Comparison of ENCODE assay signal across 9 mouse cellular contexts in the genomic region with DNA sequence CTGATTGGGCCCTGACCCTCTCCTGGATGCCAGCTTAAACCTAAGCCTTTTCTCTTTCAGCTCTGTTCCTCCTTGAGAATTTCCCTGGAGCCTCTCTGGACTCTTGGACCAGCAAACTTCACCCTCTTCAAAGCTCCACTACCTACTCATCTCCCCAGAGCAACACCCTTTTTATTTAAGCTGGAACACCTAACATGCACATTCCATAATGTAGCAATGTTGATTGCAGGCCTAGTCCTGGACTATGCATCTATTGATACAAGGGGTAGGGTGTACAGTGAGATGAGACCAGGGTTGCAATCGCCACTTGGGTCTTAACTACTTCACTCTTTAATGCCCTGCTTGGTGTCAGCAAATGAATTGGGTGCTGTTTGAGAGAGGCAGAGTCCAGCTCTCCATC. TPM values are rescaled to one million over a fixed set of nuclear protein-coding genes. Genes with fewer than 3 reads are reported as not detected.
DNase-seq lines count a peak whose midpoint lies in the region; ATAC-seq and TF ChIP-seq lines count a peak whose summit lies in the region.
"Had no signal": no experiment of that assay in that cellular context is flagged by ENCODE, and none has a peak within 500 bp of the region (broad histone marks: within the 10 kb centered on the region; RNA-seq: fewer than 3 reads in every experiment).

No protein-coding gene starts in this region.

- intact Hi-C loops in heart, postnatal 10 days (cut with DNase I) = no loop called here

- H3K27ac ChIP-seq in heart, embryonic 11.5 days (ENCODE audit: low read depth, low read length) = peak overlapping the region; percentile 30; the same call in 1 of the 2 replicates
- H3K27ac ChIP-seq in forebrain, embryonic 13.5 days = peak overlapping the region; percentile 37; the same call in 1 of the 2 replicates
- H3K27ac ChIP-seq in liver, embryonic 14.5 days = peak overlapping the region; percentile 70

- H3K4me2 ChIP-seq in heart, embryonic 11.5 days = peak overlapping the region; percentile 98
- peak overlapping the region; percentile 90 for H3K4me2 ChIP-seq in forebrain, embryonic 13.5 days
- peak overlapping the region; percentile 95 for H3K4me2 ChIP-seq in liver, embryonic 14.5 days (ENCODE audit: low read depth)

- H3K4me1 ChIP-seq in heart, embryonic 11.5 days (ENCODE audit: control insufficient read depth, insufficient read depth, low read length) = peaks cover 17% of the 10 kb centered on the region
- peaks cover 56% of the 10 kb centered on the region for H3K4me1 ChIP-seq in E14TG2a.4 (replicated peaks; ENCODE audit: low read depth, low read length)
- peaks cover 21% of the 10 kb centered on the region for H3K4me1 ChIP-seq in forebrain, embryonic 13.5 days
- peaks cover 41 to 51% of the 10 kb centered on the region in 2 experiments for H3K4me1 ChIP-seq in liver, embryonic 14.5 days (replicated peaks; ENCODE audit: control insufficient read depth in 2 of 2, insufficient read depth in 2 of 2, low read length in 1 of 2)

- ATAC-seq in heart, embryonic 11.5 days (replicated peaks; ENCODE audit: insufficient number of reproducible peaks, low FRiP score, low TSS enrichment) = no peak
- ATAC-seq in forebrain, embryonic 13.5 days = no peak; the same call in 1 of the 2 replicates
- ATAC-seq in liver, embryonic 14.5 days (ENCODE audit: insufficient read depth) = no peak

- H3K4me3 ChIP-seq in heart, embryonic 11.5 days (ENCODE audit: low read depth, low read length) = peak overlapping the region; percentile 91
- peak overlapping the region; percentile 21; the same call in 1 of the 2 replicates for H3K4me3 ChIP-seq in E14TG2a.4 (replicated peaks; ENCODE audit: low read length)
- H3K4me3 ChIP-seq in forebrain, embryonic 13.5 days = peak overlapping the region; percentile 87
- H3K4me3 ChIP-seq in liver, embryonic 14.5 days (ENCODE audit: insufficient read depth in 1 of 2, low read depth in 2 of 2, low read length in 2 of 2) = peak overlapping the region; percentile 35 to 60

- 93% methylated on average over 1 of the region's 1 CpGs for WGBS in heart, embryonic 11.5 days (ENCODE audit: insufficient replicate concordance)
- 91% methylated on average over 1 of the region's 1 CpGs for WGBS in forebrain, embryonic 13.5 days
- whole genome bisulfite sequencing in liver, embryonic 14.5 days (ENCODE audit: insufficient replicate concordance) = 92% methylated on average over 1 of the region's 1 CpGs

- H3K27me3 ChIP-seq in heart, embryonic 11.5 days (ENCODE audit: control insufficient read depth, insufficient read depth, low read length) = no peaks in the 10 kb centered on the region
- H3K27me3 ChIP-seq in E14TG2a.4 (ENCODE audit: insufficient read depth, low read length) = no peaks in the 10 kb centered on the region
- 0 out of 2 replicates have a peak, but pooled peaks cover 5% of the 10 kb centered on the region for H3K27me3 ChIP-seq in forebrain, embryonic 13.5 days
- H3K27me3 ChIP-seq in liver, embryonic 14.5 days (ENCODE audit: control insufficient read depth, insufficient read depth, low read length) = no peaks in the 10 kb centered on the region

- peaks cover 12% of the 10 kb centered on the region for H3K36me3 ChIP-seq in heart, embryonic 11.5 days (ENCODE audit: control insufficient read depth, insufficient read depth, low read length)
- H3K36me3 ChIP-seq in E14TG2a.4 (ENCODE audit: insufficient read depth, low read length) = peaks cover 34% of the 10 kb centered on the region
- H3K36me3 ChIP-seq in forebrain, embryonic 13.5 days (ENCODE audit: poor library complexity, severe bottlenecking) = peaks cover 24% of the 10 kb centered on the region
- peaks cover 24% of the 10 kb centered on the region for H3K36me3 ChIP-seq in liver, embryonic 14.5 days (replicated peaks; ENCODE audit: control insufficient read depth, insufficient read depth, low read depth)

- DNase-seq in heart, postnatal 10 days = no peak
- DNase-seq in liver, embryonic 14.5 days (ENCODE audit: low read depth in 3 of 3, low spot score in 3 of 3) = no peak
- no peak for DNase-seq in embryo, embryonic 10 days (ENCODE audit: low spot score)
- DNase-seq in right cerebral cortex, adult 18-20 months = no peak
- no peak for DNase-seq in c-Kit-positive CD71-positive TER-119-positive erythroid progenitor cells, embryonic 14.5 days (ENCODE audit: low spot score)

- no peak for TF ChIP-seq CTCF in E14TG2a.4 (conservative IDR thresholded peaks at IDR 0.05; ENCODE audit: low read length)
- TF ChIP-seq CTCF in liver, embryonic 14.5 days (IDR thresholded peaks at IDR 0.05; ENCODE audit: low read depth) = no peak

- H3K9ac ChIP-seq in heart, embryonic 11.5 days (ENCODE audit: low read depth, low read length) = 0 out of 2 replicates have a peak overlapping the region, but pooled peaks have one; percentile 23
- H3K9ac ChIP-seq in forebrain, embryonic 13.5 days = no peak overlapping the region
- no peak overlapping the region for H3K9ac ChIP-seq in liver, embryonic 14.5 days (replicated peaks)

- H3K9me3 ChIP-seq in heart, embryonic 11.5 days (replicated peaks; ENCODE audit: control insufficient read depth, low read length) = no peaks in the 10 kb centered on the region
- H3K9me3 ChIP-seq in E14TG2a.4 (ENCODE audit: low read length) = no peaks in the 10 kb centered on the region
- H3K9me3 ChIP-seq in forebrain, embryonic 13.5 days (replicated peaks) = no peaks in the 10 kb centered on the region
- H3K9me3 ChIP-seq in liver, embryonic 14.5 days (ENCODE audit: control insufficient read depth, low read length) = no peaks in the 10 kb centered on the region

- TF ChIP-seq EP300 in liver, embryonic 14.5 days (IDR thresholded peaks at IDR 0.05; ENCODE audit: low read depth) = no peak

RNA-seq across cellular contexts. Expression of a gene that starts 0.4 kb away (rescaled TPM):
- polyA plus RNA-seq in heart, embryonic 11.5 days (2014; fragmentation: Nextera tagmentation; extraction: Ambion mirVana) = 378 and 446 TPM in 2 replicates
- 100 to 1,000 TPM; 501 to 525 TPM for total RNA-seq in heart, postnatal 10 days (2021)
- 145 and 166 TPM in 2 replicates for polyA plus RNA-seq in forebrain, embryonic 13.5 days (2015; fragmentation: Nextera tagmentation; extraction: Ambion mirVana)
- 180 and 209 TPM in 2 replicates for polyA plus RNA-seq in liver, embryonic 14.5 days (2012; rRNA removed)
- 324 and 349 TPM in 2 replicates for polyA plus RNA-seq in liver, embryonic 14.5 days (2014; fragmentation: Nextera tagmentation; extraction: Ambion mirVana)

RNA-seq across cellular contexts. Expression of a gene that starts 5.7 kb away (rescaled TPM):
- 1.9 TPM in 1 of 2 replicates, not detected in the other for polyA plus RNA-seq in heart, embryonic 11.5 days (2014; fragmentation: Nextera tagmentation; extraction: Ambion mirVana)
- 1 to 10 TPM; 1.7 to 5.1 TPM for total RNA-seq in heart, postnatal 10 days (2021)
- 1.5 TPM in 1 of 2 replicates, not detected in the other for polyA plus RNA-seq in forebrain, embryonic 13.5 days (2015; fragmentation: Nextera tagmentation; extraction: Ambion mirVana)
- 0.66 TPM in 1 of 2 replicates, not detected in the other for polyA plus RNA-seq in liver, embryonic 14.5 days (2012; rRNA removed)
- 0.29 TPM in 1 of 2 replicates, not detected in the other for polyA plus RNA-seq in liver, embryonic 14.5 days (2014; fragmentation: Nextera tagmentation; extraction: Ambion mirVana)

RNA-seq across cellular contexts. Expression of a gene that starts 14.6 kb away (rescaled TPM):
- polyA plus RNA-seq in heart, embryonic 11.5 days (2014; fragmentation: Nextera tagmentation; extraction: Ambion mirVana) = 7.6 and 8.3 TPM in 2 replicates
- total RNA-seq in heart, postnatal 10 days (2021) = 1 to 10 TPM; 1.0 to 1.1 TPM
- polyA plus RNA-seq in forebrain, embryonic 13.5 days (2015; fragmentation: Nextera tagmentation; extraction: Ambion mirVana) = 0.96 and 1.1 TPM in 2 replicates
- 0.87 and 1.1 TPM in 2 replicates for polyA plus RNA-seq in liver, embryonic 14.5 days (2012; rRNA removed)
- polyA plus RNA-seq in liver, embryonic 14.5 days (2014; fragmentation: Nextera tagmentation; extraction: Ambion mirVana) = 1.0 and 1.3 TPM in 2 replicates
- total RNA-seq: megakaryocyte progenitor cell, adult 5-6 weeks had no signal

RNA-seq across cellular contexts. Expression of a gene that starts 46.5 kb away (rescaled TPM):
- 0.26 and 0.31 TPM in 2 replicates for polyA plus RNA-seq in heart, embryonic 11.5 days (2014; fragmentation: Nextera tagmentation; extraction: Ambion mirVana)
- not detected for total RNA-seq in heart, postnatal 10 days (2021)
- polyA plus RNA-seq in forebrain, embryonic 13.5 days (2015; fragmentation: Nextera tagmentation; extraction: Ambion mirVana) = not detected in 2 replicates
- polyA plus RNA-seq in liver, embryonic 14.5 days (2012; rRNA removed) = 0.03 and 0.57 TPM in 2 replicates
- polyA plus RNA-seq in liver, embryonic 14.5 days (2014; fragmentation: Nextera tagmentation; extraction: Ambion mirVana) = not detected in 2 replicates
- total RNA-seq: megakaryocyte progenitor cell, adult 5-6 weeks had no signal

RNA-seq across cellular contexts. Expression of a gene that starts 53.4 kb away (rescaled TPM):
- polyA plus RNA-seq in heart, embryonic 11.5 days (2014; fragmentation: Nextera tagmentation; extraction: Ambion mirVana) = 46.1 and 51.6 TPM in 2 replicates
- total RNA-seq in heart, postnatal 10 days (2021) = 1 to 10 TPM; 1.9 to 4.3 TPM
- polyA plus RNA-seq in forebrain, embryonic 13.5 days (2015; fragmentation: Nextera tagmentation; extraction: Ambion mirVana) = 0.61 TPM in 1 of 2 replicates, not detected in the other
- polyA plus RNA-seq in liver, embryonic 14.5 days (2012; rRNA removed) = 1.7 and 2.1 TPM in 2 replicates
- polyA plus RNA-seq in liver, embryonic 14.5 days (2014; fragmentation: Nextera tagmentation; extraction: Ambion mirVana) = 2.1 and 2.2 TPM in 2 replicates

Comparison
In these comparisons a context has a peak if more than half of its experiments do, and no peak if none do; other contexts are left out.
1. H3K4me3 ChIP-seq: peak in every context shown above with its lines; median percentile 91 in heart, embryonic 11.5 days; 87 in forebrain, embryonic 13.5 days; 48 in liver, embryonic 14.5 days; 21 in E14TG2a.4.